Mouse (Mus musculus) cerebellum, adult 2 months (tissue): ENCODE measurements around the gene Pus3. TPM values are rescaled to one million over a fixed set of nuclear protein-coding genes. Genes with fewer than 3 reads are reported as not detected.
"Not testable (repeated sequence)": the region's sequence is repeated elsewhere in the genome, so short reads cannot be mapped to it uniquely, and the experiment has no call there.

Source experiments
- DNase-seq, 2 experiments: peaks; one replicate each; pipeline ENCODE4 v3.0.0; 2021
- H3K27ac ChIP-seq: fragments of 200-500 bp; 2 replicates; pipeline ENCODE4 v1.5.1; 2012; ENCODE audit warnings: low read length, control low read depth, inconsistent platforms; ENCODE audit not compliant: insufficient read depth
- H3K27me3 ChIP-seq: fragments of 200-500 bp; 2 replicates; pipeline ENCODE4 v1.6.1; 2012; ENCODE audit warnings: inconsistent platforms, mild to moderate bottlenecking, low read length, moderate library complexity; ENCODE audit not compliant: control insufficient read depth, insufficient read depth
- H3K4me1 ChIP-seq: fragments of 200-500 bp; 2 replicates; pipeline ENCODE4 v1.6.1; 2011; ENCODE audit warnings: low read length; ENCODE audit not compliant: control insufficient read depth, insufficient read depth
- H3K4me3 ChIP-seq: fragments of 200-500 bp; replicated peaks from 2 replicates; pipeline ENCODE3; 2011; ENCODE audit warnings: mild to moderate bottlenecking, low read depth, low read length, control low read depth; ENCODE audit not compliant: insufficient read depth
- CTCF ChIP-seq: fragments of 200-500 bp; IDR thresholded peaks from 2 replicates; pipeline ENCODE4 v1.5.1; 2011; ENCODE audit warnings: low read depth, mild to moderate bottlenecking, control low read depth, low read length, moderate library complexity, borderline replicate concordance; ENCODE audit not compliant: insufficient read depth
- POLR2A ChIP-seq: fragments of 200-500 bp; IDR thresholded peaks from 2 replicates; pipeline ENCODE4 v1.6.1; 2011; ENCODE audit warnings: low read length, control low read depth, borderline replicate concordance; ENCODE audit not compliant: insufficient read depth
- WGBS: fragments of 180-500 bp; shearing (Covaris S2); methylation state at CpG from one replicate; pipeline ENCODE4 v1.1.7; 2018; 5-methylcytosine and 5-hydroxymethylcytosine counted together
- polyA plus RNA-seq: library from polyadenylated mRNA; depleted of rRNA; stranded (reverse); fragments of >200 nt; gene quantifications from 2 replicates; pipeline ENCODE4 v1.2.3, GENCODE M21; 2012; rRNA removed

Pus3 gene
- polyA plus RNA-seq, 1 experiment = 13.1 TPM

GRCm38 (mm10) chr9:35614005-35614404, 55.6 kb downstream of the Pus3 start:
- Histone ChIP-seq H3K27me3 (no peaks in the 10 kb centered on the region), H3K4me1 (no peaks in the 10 kb centered on the region), H3K27ac (no peak overlapping the region), H3K4me3 (no peak overlapping the region)
- TF ChIP-seq POLR2A (no peak), CTCF (no peak)
- no peak for DNase-seq
- WGBS = 29% methylated on average over 2 of the region's 2 CpGs

GRCm38 (mm10) chr9:35616784-35617183, 58.4 kb downstream of the Pus3 start:
- not testable (repeated sequence) for DNase-seq, H3K4me1 ChIP-seq, H3K4me3 ChIP-seq, H3K27ac ChIP-seq, H3K27me3 ChIP-seq
- WGBS = 71% methylated on average over 2 of the region's 2 CpGs

Other genes with a start within 250 kb of the Pus3 start
- gene Cdon, start 137.5 kb upstream of the Pus3 start, polyA plus RNA-seq = 13.2 and 15.6 TPM in 2 replicates
- gene Gm1113, start 40.3 kb upstream of the Pus3 start, polyA plus RNA-seq = not detected in 2 replicates
- 19.2 TPM in 2 replicates for gene Ddx25, start 67 bp upstream of the Pus3 start, polyA plus RNA-seq
- 0.31 and 0.32 TPM in 2 replicates for gene Pate2, start 11.7 kb downstream of the Pus3 start, polyA plus RNA-seq
- gene Hyls1, start 11.8 kb downstream of the Pus3 start, polyA plus RNA-seq = 7.7 and 8.6 TPM in 2 replicates
- gene Pate4, start 53.3 kb downstream of the Pus3 start, polyA plus RNA-seq = not detected in 2 replicates
- gene Pate3, start 89.6 kb downstream of the Pus3 start, polyA plus RNA-seq = not detected in 2 replicates
- not detected in 2 replicates for gene Pate1, start 128.8 kb downstream of the Pus3 start, polyA plus RNA-seq
- not detected in 2 replicates for gene Gm17677, start 182.5 kb downstream of the Pus3 start, polyA plus RNA-seq
- gene Gm17727, start 219.5 kb downstream of the Pus3 start, polyA plus RNA-seq = not detected in 2 replicates
- not detected in 2 replicates for gene Gm27235, start 231.5 kb downstream of the Pus3 start, polyA plus RNA-seq
- not detected in 2 replicates for gene D730048I06Rik, start 231.5 kb downstream of the Pus3 start, polyA plus RNA-seq